In genomic region chr4:43668782-43669427, GRCm38 (mm10) we compare ENCODE assay signal across 8 mouse cellular contexts. TPM values are rescaled to one million over a fixed set of nuclear protein-coding genes. Genes with fewer than 3 reads are reported as not detected.
DNase-seq lines count a peak whose midpoint lies in the region; ATAC-seq and TF ChIP-seq lines count a peak whose summit lies in the region.

Tmem8b (plus strand) TSS chr4:43668971.
Fam221b (minus strand) TSS chr4:43669145.

- H3K4me3 ChIP-seq in forebrain, embryonic 14.5 days (ENCODE audit: low read depth, low read length), result peak within 1 kb of the TSS; percentile 90
- peak within 1 kb of the TSS; percentile 80 for H3K4me3 ChIP-seq in layer of hippocampus, adult 2 months
- H3K4me3 ChIP-seq in lung, embryonic 14.5 days (ENCODE audit: low read depth, low read length), result peak within 1 kb of the TSS; percentile 77
- peak within 1 kb of the TSS; percentile 79 for H3K4me3 ChIP-seq in olfactory bulb, adult 2 months (ENCODE audit: insufficient read depth, low read depth, low read length)
- H3K4me3 ChIP-seq in thymus, adult 2 months (ENCODE audit: control insufficient read depth, insufficient read depth, low read length), result peak within 1 kb of the TSS; percentile 55

- H3K4me2 ChIP-seq in forebrain, embryonic 14.5 days (ENCODE audit: low read length), result peak within 1 kb of the TSS; percentile 84
- H3K4me2 ChIP-seq in lung, embryonic 14.5 days, result peak within 1 kb of the TSS; percentile 83

- peak; percentile 97 for ATAC-seq in forebrain, embryonic 14.5 days
- ATAC-seq in lung, embryonic 14.5 days (ENCODE audit: insufficient read depth), result peak; percentile 96

- WGBS in forebrain, embryonic 14.5 days, result 2% methylated on average over 31 of the region's 41 CpGs
- WGBS in lung, embryonic 14.5 days, result 3% methylated on average over 31 of the region's 41 CpGs
- WGBS in olfactory bulb, adult 2 months, result 1% methylated on average over 41 of the region's 41 CpGs
- 3% methylated on average over 34 of the region's 41 CpGs for WGBS in thymus, adult 2 months

- peaks cover under 1% of the 10 kb centered on the region; the same call in 1 of the 2 replicates for H3K36me3 ChIP-seq in forebrain, embryonic 14.5 days (ENCODE audit: control insufficient read depth, insufficient read depth, low read length)
- no peaks in the 10 kb centered on the region for H3K36me3 ChIP-seq in lung, embryonic 14.5 days (ENCODE audit: insufficient read depth)
- no peaks in the 10 kb centered on the region for H3K36me3 ChIP-seq in thymus, adult 2 months (ENCODE audit: control insufficient read depth, insufficient read depth, low read length)

- H3K27ac ChIP-seq in forebrain, embryonic 14.5 days (ENCODE audit: low read depth, low read length), result peak within 1 kb of the TSS; percentile 65
- H3K27ac ChIP-seq in layer of hippocampus, adult 2 months, result peak within 1 kb of the TSS; percentile 92
- peak within 1 kb of the TSS; percentile 46; the same call in 1 of the 2 replicates for H3K27ac ChIP-seq in lung, embryonic 14.5 days (ENCODE audit: low read depth)
- H3K27ac ChIP-seq in olfactory bulb, adult 2 months (ENCODE audit: insufficient read depth, low read depth, low read length), result peak within 1 kb of the TSS; percentile 29; the same call in 1 of the 2 replicates
- no peak within 1 kb of the TSS for H3K27ac ChIP-seq in thymus, adult 2 months (ENCODE audit: control insufficient read depth, insufficient read depth, low read length)

- peak within 1 kb of the TSS; percentile 96 for H3K9ac ChIP-seq in forebrain, embryonic 14.5 days (ENCODE audit: low read length)
- H3K9ac ChIP-seq in lung, embryonic 14.5 days, result peak within 1 kb of the TSS; percentile 88

- TF ChIP-seq CTCF in layer of hippocampus, adult 2 months (conservative IDR thresholded peaks at IDR 0.05), result no peak
- no peak for TF ChIP-seq CTCF in lung, embryonic 14.5 days (IDR thresholded peaks at IDR 0.05; ENCODE audit: low read depth)
- TF ChIP-seq CTCF in olfactory bulb, adult 2 months (IDR thresholded peaks at IDR 0.05; ENCODE audit: insufficient read depth, low read depth, low read length), result no peak
- TF ChIP-seq CTCF in thymus, adult 2 months (IDR thresholded peaks at IDR 0.05; ENCODE audit: borderline replicate concordance, control insufficient read depth, extremely low read depth, insufficient read depth, low read length, poor library complexity), result no peak

- peaks cover 23% of the 10 kb centered on the region for H3K4me1 ChIP-seq in forebrain, embryonic 14.5 days (ENCODE audit: control insufficient read depth, insufficient read depth, low read length)
- H3K4me1 ChIP-seq in lung, embryonic 14.5 days (ENCODE audit: insufficient read depth), result no peaks in the 10 kb centered on the region
- peaks cover 22% of the 10 kb centered on the region for H3K4me1 ChIP-seq in olfactory bulb, adult 2 months (ENCODE audit: control insufficient read depth, insufficient read depth, low read length)
- peaks cover 10% of the 10 kb centered on the region for H3K4me1 ChIP-seq in thymus, adult 2 months (replicated peaks; ENCODE audit: control insufficient read depth, insufficient read depth, low read length)

- H3K27me3 ChIP-seq in forebrain, embryonic 14.5 days (replicated peaks; ENCODE audit: control insufficient read depth, insufficient read depth, low read length), result 0 out of 2 replicates have a peak, but pooled peaks cover 3% of the 10 kb centered on the region
- H3K27me3 ChIP-seq in lung, embryonic 14.5 days (ENCODE audit: insufficient read depth, low read length), result peaks cover 7% of the 10 kb centered on the region; the same call in 1 of the 2 replicates
- H3K27me3 ChIP-seq in thymus, adult 2 months (ENCODE audit: control insufficient read depth, insufficient read depth, low read length), result no peaks in the 10 kb centered on the region

- DNase-seq in ES-CJ7 (ENCODE audit: low read depth, low spot score), result peak; percentile 81
- peak; percentile 90 for DNase-seq in cerebellum, adult 11 months
- DNase-seq in forebrain, embryonic 14.5 days (ENCODE audit: low spot score), result peak; percentile 93
- peak; percentile 84 for DNase-seq in heart, postnatal 25 days (ENCODE audit: low spot score)
- DNase-seq in layer of hippocampus, adult 2 months (ENCODE audit: low spot score in 2 of 2), result peak; percentile 88 to 90
- DNase-seq in lung, embryonic 14.5 days, result peak; percentile 94
- DNase-seq in thymus, adult 2 months, result peak; percentile 92

- intact Hi-C loops in heart, postnatal 25 days (cut with DNase I), result no loop called here

- H3K9me3 ChIP-seq in forebrain, embryonic 14.5 days (replicated peaks; ENCODE audit: control insufficient read depth, low read length), result no peaks in the 10 kb centered on the region
- H3K9me3 ChIP-seq in lung, embryonic 14.5 days (ENCODE audit: low read depth, low read length), result no peaks in the 10 kb centered on the region

- TF ChIP-seq POLR2A in olfactory bulb, adult 2 months (IDR thresholded peaks at IDR 0.05; ENCODE audit: insufficient read depth, low read depth, low read length), result peak; percentile 68
- TF ChIP-seq POLR2A in thymus, adult 2 months (IDR thresholded peaks at IDR 0.05; ENCODE audit: control insufficient read depth, extremely low read depth, insufficient read depth, low read length, poor library complexity), result no peak

RNA-seq across cellular contexts. Expression of gene Tmem8b, which starts in this region (rescaled TPM):
- polyA plus RNA-seq in forebrain, embryonic 14.5 days (2014; fragmentation: Nextera tagmentation; extraction: Ambion mirVana), result 5.6 and 7.3 TPM in 2 replicates
- 10 to 100 TPM; 15.8 to 16.9 TPM for total RNA-seq in heart, postnatal 25 days (2021)
- total RNA-seq in layer of hippocampus, adult 2 months (2021), result 10 to 100 TPM; 74.8 to 75.5 TPM
- polyA plus RNA-seq in lung, embryonic 14.5 days (2014; fragmentation: Nextera tagmentation; extraction: Ambion mirVana), result 2.8 and 3.5 TPM in 2 replicates
- polyA plus RNA-seq in olfactory bulb, adult 2 months (2012; ENCODE audit: insufficient read depth, insufficient read length, low replicate concordance, missing spikeins), result not detected in 2 replicates
- polyA plus RNA-seq in thymus, adult 2 months (2012; rRNA removed), result 9.0 and 10.0 TPM in 2 replicates

RNA-seq across cellular contexts. Expression of gene Fam221b, which starts in this region (rescaled TPM):
- 2.1 and 2.2 TPM in 2 replicates for polyA plus RNA-seq in forebrain, embryonic 14.5 days (2014; fragmentation: Nextera tagmentation; extraction: Ambion mirVana)
- under 1 TPM; 0.20 to 0.26 TPM for total RNA-seq in heart, postnatal 25 days (2021)
- total RNA-seq in layer of hippocampus, adult 2 months (2021), result 1 to 10 TPM; 1.4 to 1.5 TPM
- 3.2 and 3.4 TPM in 2 replicates for polyA plus RNA-seq in lung, embryonic 14.5 days (2014; fragmentation: Nextera tagmentation; extraction: Ambion mirVana)
- not detected in 2 replicates for polyA plus RNA-seq in olfactory bulb, adult 2 months (2012; ENCODE audit: insufficient read depth, insufficient read length, low replicate concordance, missing spikeins)
- 0.03 TPM in 1 of 2 replicates, not detected in the other for polyA plus RNA-seq in thymus, adult 2 months (2012; rRNA removed)

Comparison
In these comparisons a context has a peak if more than half of its experiments do, and no peak if none do; other contexts are left out.
1. RNA of gene Tmem8b (total RNA-seq): 74.8 to 75.5 TPM in layer of hippocampus, adult 2 months; 15.8 to 16.9 TPM in heart, postnatal 25 days; every median in the first group is over 4 times any median in the second.
2. Peak in every context shown above with its lines, with median percentiles within 50 percentile points of each other: DNase-seq and H3K4me3 ChIP-seq.